Mouse (Mus musculus) stomach, embryonic 14.5 days (tissue): ENCODE results near the gene Setd7. TPM values are rescaled to one million over a fixed set of nuclear protein-coding genes. Genes with fewer than 3 reads are reported as not detected.
A peak's percentile ranks its signal among the peaks of the same experiment; 100 is the strongest.

ENCODE experiments used
- ATAC-seq: fragments of 200-750 bp; cut with Nextera tagmentation; 2 replicates; pipeline ENCODE4 v1.8.0; 2017; ENCODE audit warnings: low read depth, moderate TSS enrichment; ENCODE audit not compliant: insufficient number of reproducible peaks, insufficient read depth, low FRiP score
- H3K27ac ChIP-seq: fragments of 300-500 bp; sonication (generic); 2 replicates; pipeline ENCODE4 v1.5.1; 2014; ENCODE audit warnings: mild to moderate bottlenecking, low read length, moderate library complexity, mixed read lengths
- H3K27me3 ChIP-seq: fragments of 300-500 bp; sonication (generic); 2 replicates; pipeline ENCODE4 v1.6.1; 2014; ENCODE audit warnings: low read length, control low read depth, mixed read lengths; ENCODE audit not compliant: control insufficient read depth, insufficient read depth
- H3K36me3 ChIP-seq: fragments of 300-500 bp; sonication (generic); 2 replicates; pipeline ENCODE4 v1.6.1; 2014; ENCODE audit warnings: mild to moderate bottlenecking, control low read depth, low read length, moderate library complexity, mixed read lengths; ENCODE audit not compliant: control insufficient read depth, insufficient read depth
- H3K4me1 ChIP-seq: fragments of 300-500 bp; sonication (generic); 2 replicates; pipeline ENCODE4 v1.6.1; 2014; ENCODE audit warnings: low read length, control low read depth, mixed read lengths; ENCODE audit not compliant: control insufficient read depth, insufficient read depth
- H3K4me2 ChIP-seq: fragments of 300-500 bp; sonication (generic); replicated peaks from 2 replicates; pipeline ENCODE4 v1.6.1; 2014; ENCODE audit warnings: low read depth, low read length, control low read depth
- H3K4me3 ChIP-seq: fragments of 300-500 bp; sonication (generic); 2 replicates; pipeline ENCODE4 v1.5.1; 2014; ENCODE audit warnings: low read depth, low read length, control low read depth
- H3K9ac ChIP-seq: fragments of 300-500 bp; sonication (generic); replicated peaks from 2 replicates; pipeline ENCODE4 v1.6.1; 2014; ENCODE audit warnings: low read depth, mild to moderate bottlenecking, control low read depth, low read length, moderate library complexity, mixed read lengths
- H3K9me3 ChIP-seq: fragments of 300-500 bp; sonication (generic); 2 replicates; pipeline ENCODE4 v1.6.1; 2016; ENCODE audit warnings: low read depth, low read length, control low read depth; ENCODE audit not compliant: control insufficient read depth
- WGBS: fragments of 180-500 bp; shearing (Covaris S2); extraction: QIAGEN DNeasy Blood & Tissue Kit; methylation state at CpG from one replicate; pipeline ENCODE4 v1.1.7; 2014; 5-methylcytosine and 5-hydroxymethylcytosine counted together
- polyA plus RNA-seq: library from polyadenylated mRNA; unstranded; fragments of >200 nt; fragmentation: Nextera tagmentation; extraction: Ambion mirVana; gene quantifications from 2 replicates; pipeline ENCODE4 v1.2.1, GENCODE M21; 2014

Gene Setd7
- polyA plus RNA-seq, 1 experiment from 2014 or later = 8.5 TPM

- H3K27ac ChIP-seq = peak overlapping the region; percentile 15; the same call in 1 of the 2 replicates
Measured at GRCm38 (mm10) chr3:51552841-51553496, 7.7 kb downstream of the Setd7 start.

GRCm38 (mm10) chr3:51552197-51552596, 8.5 kb downstream of the Setd7 start:
- WGBS = 75% methylated on average over 2 of the region's 2 CpGs
- ATAC-seq = no peak
- Histone ChIP-seq H3K9ac (no peak overlapping the region), H3K4me1 (peaks cover 17% of the 10 kb centered on the region), H3K27ac (no peak overlapping the region), H3K4me3 (no peak overlapping the region), H3K9me3 (no peaks in the 10 kb centered on the region), H3K4me2 (no peak overlapping the region), H3K36me3 (0 out of 2 replicates have a peak, but pooled peaks cover 7% of the 10 kb centered on the region), H3K27me3 (no peaks in the 10 kb centered on the region)

More at GRCm38 (mm10) chr3:51552841-51553496, 7.7 kb downstream of the Setd7 start:
- Histone ChIP-seq H3K4me1 (peaks cover 17% of the 10 kb centered on the region), H3K27me3 (no peaks in the 10 kb centered on the region), H3K9ac (no peak overlapping the region), H3K4me2 (no peak overlapping the region), H3K4me3 (no peak overlapping the region), H3K9me3 (no peaks in the 10 kb centered on the region), H3K36me3 (0 out of 2 replicates have a peak, but pooled peaks cover 7% of the 10 kb centered on the region)
- 45% methylated on average over 10 of the region's 10 CpGs for WGBS
- ATAC-seq = no peak

GRCm38 (mm10) chr3:51548987-51549579, 11.6 kb downstream of the Setd7 start:
- Histone ChIP-seq H3K27me3 (no peaks in the 10 kb centered on the region), H3K9ac (no peak overlapping the region), H3K4me2 (no peak overlapping the region), H3K9me3 (no peaks in the 10 kb centered on the region), H3K4me3 (no peak overlapping the region), H3K36me3 (0 out of 2 replicates have a peak, but pooled peaks cover 7% of the 10 kb centered on the region), H3K27ac (no peak overlapping the region), H3K4me1 (peaks cover 15% of the 10 kb centered on the region)
- 84% methylated on average over 17 of the region's 17 CpGs for WGBS
- ATAC-seq = no peak

- 0 out of 2 replicates have a peak, but pooled peaks cover 7% of the 10 kb centered on the region for H3K36me3 ChIP-seq
- no peaks in the 10 kb centered on the region for H3K27me3 ChIP-seq
- H3K9ac ChIP-seq = no peak overlapping the region
- no peak overlapping the region for H3K27ac ChIP-seq
- no peak overlapping the region for H3K4me2 ChIP-seq
- ATAC-seq = no peak
- no peaks in the 10 kb centered on the region for H3K4me1 ChIP-seq
- no peak overlapping the region for H3K4me3 ChIP-seq
- no peaks in the 10 kb centered on the region for H3K9me3 ChIP-seq
- WGBS = 85% methylated on average over 6 of the region's 6 CpGs
Measured at GRCm38 (mm10) chr3:51547577-51547976, 13.1 kb downstream of the Setd7 start.

- no peak overlapping the region for H3K9ac ChIP-seq
- H3K4me2 ChIP-seq = no peak overlapping the region
- H3K36me3 ChIP-seq = peaks cover 21% of the 10 kb centered on the region; the same call in 1 of the 2 replicates
- H3K4me3 ChIP-seq = no peak overlapping the region
- H3K4me1 ChIP-seq = no peaks in the 10 kb centered on the region
- no peak for ATAC-seq
- no peak overlapping the region for H3K27ac ChIP-seq
- WGBS = 74% methylated on average over 19 of the region's 19 CpGs
- H3K27me3 ChIP-seq = no peaks in the 10 kb centered on the region
- no peaks in the 10 kb centered on the region for H3K9me3 ChIP-seq
Measured at GRCm38 (mm10) chr3:51544442-51545128, 16.1 kb downstream of the Setd7 start.

- Histone ChIP-seq H3K9ac (no peak overlapping the region), H3K27me3 (no peaks in the 10 kb centered on the region), H3K9me3 (no peaks in the 10 kb centered on the region), H3K27ac (no peak overlapping the region), H3K4me3 (no peak overlapping the region), H3K4me1 (no peaks in the 10 kb centered on the region), H3K36me3 (peaks cover 33% of the 10 kb centered on the region), H3K4me2 (no peak overlapping the region)
- 95% methylated on average over 9 of the region's 9 CpGs for WGBS
- no peak for ATAC-seq
Measured at GRCm38 (mm10) chr3:51540659-51541058, 20.0 kb downstream of the Setd7 start.

- Histone ChIP-seq H3K36me3 (peaks cover 40% of the 10 kb centered on the region), H3K4me1 (no peaks in the 10 kb centered on the region), H3K9ac (no peak overlapping the region), H3K27me3 (no peaks in the 10 kb centered on the region), H3K4me3 (no peak overlapping the region), H3K4me2 (no peak overlapping the region), H3K27ac (no peak overlapping the region), H3K9me3 (no peaks in the 10 kb centered on the region)
- no peak for ATAC-seq
- WGBS = 56% methylated on average over 15 of the region's 15 CpGs
Measured at GRCm38 (mm10) chr3:51539567-51540408, 20.9 kb downstream of the Setd7 start.

GRCm38 (mm10) chr3:51534013-51534412, 26.7 kb downstream of the Setd7 start:
- 83% methylated on average over 9 of the region's 9 CpGs for WGBS

More at GRCm38 (mm10) chr3:51534013-51534412, 26.7 kb downstream of the Setd7 start:
- ATAC-seq = no peak
- Histone ChIP-seq H3K4me3 (no peak overlapping the region), H3K36me3 (peaks cover 33% of the 10 kb centered on the region), H3K9me3 (no peaks in the 10 kb centered on the region), H3K27me3 (no peaks in the 10 kb centered on the region), H3K9ac (no peak overlapping the region), H3K4me2 (no peak overlapping the region), H3K27ac (no peak overlapping the region), H3K4me1 (peaks cover 18% of the 10 kb centered on the region)
